Mouse (Mus musculus) cortical plate, adult 2 months (tissue): ENCODE results near the gene Insl3.

Experiments
- CTCF ChIP-seq: fragments of 200-500 bp; IDR thresholded peaks from 2 replicates; pipeline ENCODE4 v1.5.1; 2011; ENCODE audit warnings: mild to moderate bottlenecking, control low read depth, low read length; ENCODE audit not compliant: insufficient read depth; ENCODE audit errors: extremely low read depth
- POLR2A ChIP-seq: fragments of 200-500 bp; IDR thresholded peaks from 2 replicates; pipeline ENCODE4 v1.6.1; 2011; ENCODE audit warnings: mild to moderate bottlenecking, low read length, control low read depth; ENCODE audit not compliant: insufficient read depth; ENCODE audit errors: extremely low read depth

- TF ChIP-seq CTCF (no peak), POLR2A (no peak)
These were observed 18.1 kb upstream of the Insl3 start for GRCm38 (mm10) chr8:71670621-71671548.
